Mouse (Mus musculus) heart, embryonic 14.5 days (tissue): Measurements from ENCODE around the gene Ttc30a1. TPM values are rescaled to one million over a fixed set of nuclear protein-coding genes. Genes with fewer than 3 reads are reported as not detected.
"Not testable (repeated sequence)": the region's sequence is repeated elsewhere in the genome, so short reads cannot be mapped to it uniquely, and the experiment has no call there.

Experiments used
- ATAC-seq: fragments of 200-750 bp; cut with Nextera tagmentation; 2 replicates; pipeline ENCODE4 v1.8.0; 2017; ENCODE audit warnings: low read depth, moderate TSS enrichment; ENCODE audit not compliant: insufficient number of reproducible peaks, insufficient read depth, low FRiP score
- H3K27ac ChIP-seq, 2 experiments: fragments of 200-500 bp in 1 of 2; fragments of 300-500 bp in 1 of 2; sonication (generic) in 1 of 2; replicated peaks in 1 of 2; 2 replicates each; pipeline ENCODE4 v1.5.1; 2012 to 2014; ENCODE audit warnings: low read depth in 2 of 2, low read length in 2 of 2, control low read depth in 1 of 2, mild to moderate bottlenecking in 1 of 2, mixed read lengths in 1 of 2; ENCODE audit not compliant: control insufficient read depth in 1 of 2, insufficient read depth in 1 of 2
- H3K27me3 ChIP-seq: fragments of 300-500 bp; sonication (generic); 2 replicates; pipeline ENCODE4 v1.6.1; 2014; ENCODE audit warnings: mild to moderate bottlenecking, low read length, control low read depth; ENCODE audit not compliant: control insufficient read depth, insufficient read depth
- H3K36me3 ChIP-seq: fragments of 300-500 bp; sonication (generic); 2 replicates; pipeline ENCODE4 v1.6.1; 2014; ENCODE audit warnings: mild to moderate bottlenecking, control low read depth, low read length, mixed read lengths; ENCODE audit not compliant: control insufficient read depth, insufficient read depth
- H3K4me1 ChIP-seq, 2 experiments: fragments of 200-500 bp in 1 of 2; fragments of 300-500 bp in 1 of 2; sonication (generic) in 1 of 2; 2 replicates each; pipeline ENCODE4 v1.6.1; 2012 to 2014; ENCODE audit warnings: low read length in 2 of 2, control low read depth in 1 of 2, mixed read lengths in 1 of 2; ENCODE audit not compliant: control insufficient read depth in 2 of 2, insufficient read depth in 2 of 2
- H3K4me2 ChIP-seq: fragments of 300-500 bp; sonication (generic); 2 replicates; pipeline ENCODE4 v1.6.1; 2014; ENCODE audit warnings: mild to moderate bottlenecking, low read length
- H3K4me3 ChIP-seq, 2 experiments: fragments of 200-500 bp in 1 of 2; fragments of 300-500 bp in 1 of 2; sonication (generic) in 1 of 2; 2 replicates each; pipeline ENCODE4 v1.5.1; 2012 to 2014; ENCODE audit warnings: low read length in 2 of 2, mild to moderate bottlenecking in 2 of 2, control low read depth in 1 of 2, low read depth in 1 of 2, moderate library complexity in 1 of 2; ENCODE audit not compliant: control insufficient read depth in 1 of 2, insufficient read depth in 1 of 2
- H3K9ac ChIP-seq: fragments of 300-500 bp; sonication (generic); 2 replicates; pipeline ENCODE4 v1.6.1; 2014; ENCODE audit warnings: mild to moderate bottlenecking, low read length
- H3K9me3 ChIP-seq: fragments of 300-500 bp; sonication (generic); 2 replicates; pipeline ENCODE4 v1.6.1; 2016; ENCODE audit warnings: low read length, control low read depth; ENCODE audit not compliant: control insufficient read depth
- WGBS: fragments of 180-500 bp; shearing (Covaris S2); extraction: QIAGEN DNeasy Blood & Tissue Kit; methylation state at CpG from one replicate; pipeline ENCODE4 v1.1.7; 2014; 5-methylcytosine and 5-hydroxymethylcytosine counted together
- polyA plus RNA-seq: library from polyadenylated mRNA; unstranded; fragments of >200 nt; fragmentation: Nextera tagmentation; extraction: Ambion mirVana; gene quantifications from 2 replicates; pipeline ENCODE4 v1.2.1, GENCODE M21; 2014

The Ttc30a1 gene
- polyA plus RNA-seq, 1 experiment from 2014 or later, result 6.5 TPM

GRCm38 (mm10) chr2:75982626-75983025 is 859 bp upstream of the Ttc30a1 start:
- Histone ChIP-seq H3K4me3 (no peak overlapping the region), H3K27ac (no peak overlapping the region), H3K4me1 (no peaks in the 10 kb centered on the region; a peak in 1 of 4 replicates), H3K27me3 (no peaks in the 10 kb centered on the region), H3K9me3 (no peaks in the 10 kb centered on the region), H3K4me2 (no peak overlapping the region), H3K9ac (no peak overlapping the region), H3K36me3 (no peaks in the 10 kb centered on the region)
- 88% methylated on average over 4 of the region's 4 CpGs for WGBS
- no peak for ATAC-seq

DNA sequence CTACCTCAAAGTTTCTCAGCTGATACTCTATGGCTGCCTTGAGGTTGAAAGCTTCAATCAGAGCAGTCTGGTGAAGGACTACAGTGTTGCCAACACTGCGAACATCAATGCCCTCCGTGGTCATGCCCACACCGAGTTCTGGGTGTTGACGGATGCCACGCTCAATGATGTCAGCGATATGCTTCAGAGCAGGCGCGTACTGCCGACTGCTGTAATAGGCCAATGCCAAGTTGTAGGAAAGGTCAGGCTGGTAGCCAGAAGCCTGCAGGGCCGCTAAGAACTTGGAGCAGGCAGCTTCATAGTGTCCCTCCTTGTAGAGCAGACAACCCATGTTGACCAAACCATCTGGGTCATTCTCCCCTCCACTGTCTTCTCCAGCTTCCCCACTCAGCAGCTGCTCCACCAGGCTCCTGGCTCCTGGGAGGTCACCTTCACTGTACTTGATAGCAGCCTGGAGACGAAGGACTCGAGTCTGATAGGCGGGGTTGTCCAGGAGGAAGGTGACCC is 781 bp downstream of the Ttc30a1 start:
- not testable (repeated sequence) for H3K36me3 ChIP-seq, H3K27ac ChIP-seq, H3K9me3 ChIP-seq, H3K27me3 ChIP-seq, ATAC-seq, H3K4me1 ChIP-seq
- 92% methylated on average over 13 of the region's 13 CpGs for WGBS
- peak overlapping the region; percentile 55 for H3K4me3 ChIP-seq
- H3K4me2 ChIP-seq, result peak overlapping the region; percentile 73
- H3K9ac ChIP-seq, result 0 out of 2 replicates have a peak overlapping the region, but pooled peaks have one; percentile 67

GRCm38 (mm10) chr2:75977752-75978368 is 3.9 kb downstream of the Ttc30a1 start, which contains the start of gene Ttc30a2:
TSS of gene Ttc30a2 (minus strand) at chr2:75978170.
- 16% methylated on average over 19 of the region's 24 CpGs for WGBS
- Histone ChIP-seq H3K4me3 (peak within 1 kb of the TSS; percentile 13 to 14; a peak in 2 of 4 replicates), H3K4me2 (peak within 1 kb of the TSS; percentile 48)

DNA sequence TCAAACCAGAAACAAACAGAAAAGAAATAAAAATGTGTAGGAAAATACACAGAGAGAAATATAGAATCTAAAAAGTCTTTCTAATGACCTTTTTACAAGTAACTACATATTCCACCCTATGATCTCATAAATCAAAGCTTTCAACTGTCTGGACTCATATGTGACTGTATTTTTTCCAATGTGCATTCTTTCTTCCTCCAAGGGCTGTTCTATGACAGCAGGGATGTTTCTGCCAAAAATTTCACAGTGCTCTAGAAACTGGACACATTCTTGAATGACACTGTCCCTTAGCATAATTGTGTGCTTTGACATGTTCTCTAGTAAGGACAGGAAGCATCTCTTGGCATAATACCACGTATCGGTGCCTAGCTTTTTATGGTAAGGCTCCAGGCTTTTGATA is 5.7 kb downstream of the Ttc30a1 start:
- not testable (repeated sequence) for H3K9ac ChIP-seq, H3K4me2 ChIP-seq, H3K4me3 ChIP-seq, H3K27ac ChIP-seq, H3K9me3 ChIP-seq, H3K4me1 ChIP-seq, H3K36me3 ChIP-seq, H3K27me3 ChIP-seq, ATAC-seq
- 63% methylated on average over 2 of the region's 2 CpGs for WGBS

More at GRCm38 (mm10) chr2:75977752-75978368, 3.9 kb downstream of the Ttc30a1 start, which contains the start of gene Ttc30a2:
- H3K4me1 ChIP-seq, ATAC-seq, H3K27ac ChIP-seq, H3K27me3 ChIP-seq, H3K9me3 ChIP-seq, H3K9ac ChIP-seq, H3K36me3 ChIP-seq: not testable (repeated sequence)

DNA sequence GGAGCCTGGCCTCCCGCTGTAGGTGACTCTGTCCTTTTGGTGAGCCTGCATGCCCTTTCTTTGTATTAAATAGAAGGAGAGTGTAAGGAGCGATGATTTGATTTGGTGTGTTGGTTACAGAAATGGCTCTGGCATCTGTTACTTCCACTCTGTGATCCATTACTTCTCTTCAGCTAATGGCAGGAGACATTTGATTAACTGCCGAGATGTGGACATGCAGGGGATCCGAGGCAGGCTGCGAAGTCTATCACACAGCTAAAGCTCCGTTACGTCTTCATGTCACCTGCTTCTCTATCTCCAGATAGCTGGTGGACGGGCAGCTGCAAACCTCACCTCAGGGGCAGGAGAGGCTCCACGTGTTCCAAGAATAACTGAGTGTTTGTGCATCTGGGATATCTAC is 7.6 kb downstream of the Ttc30a1 start:
- Histone ChIP-seq H3K27ac (no peak overlapping the region), H3K4me1 (peaks cover 2 to 4% of the 10 kb centered on the region in 2 experiments; a peak in 1 of 4 replicates), H3K9ac (no peak overlapping the region), H3K36me3 (no peaks in the 10 kb centered on the region), H3K4me3 (no peak overlapping the region), H3K27me3 (no peaks in the 10 kb centered on the region), H3K4me2 (no peak overlapping the region), H3K9me3 (no peaks in the 10 kb centered on the region)
- ATAC-seq, result no peak
- 36% methylated on average over 9 of the region's 9 CpGs for WGBS

GRCm38 (mm10) chr2:75964972-75965371 is 16.8 kb downstream of the Ttc30a1 start:
- 22% methylated on average over 5 of the region's 5 CpGs for WGBS
- Histone ChIP-seq H3K27me3 (no peaks in the 10 kb centered on the region), H3K27ac (peak overlapping the region; percentile 36 to 52; a peak in 2 of 4 replicates), H3K4me2 (peak overlapping the region; percentile 64), H3K9me3 (no peaks in the 10 kb centered on the region), H3K4me3 (peak overlapping the region; percentile 12 to 17), H3K4me1 (peaks cover 17 to 23% of the 10 kb centered on the region in 2 experiments), H3K9ac (peak overlapping the region; percentile 57), H3K36me3 (no peaks in the 10 kb centered on the region)
- ATAC-seq, result peak; percentile 58; the same call in 1 of the 2 replicates

GRCm38 (mm10) chr2:75964512-75964911 is 17.3 kb downstream of the Ttc30a1 start:
- Histone ChIP-seq H3K4me3 (peak overlapping the region; percentile 12 to 17), H3K27me3 (no peaks in the 10 kb centered on the region), H3K4me2 (peak overlapping the region; percentile 64), H3K9me3 (no peaks in the 10 kb centered on the region), H3K27ac (peak overlapping the region; percentile 39 to 52; a peak in 2 of 4 replicates), H3K9ac (peak overlapping the region; percentile 57), H3K4me1 (peaks cover 22 to 27% of the 10 kb centered on the region in 2 experiments), H3K36me3 (no peaks in the 10 kb centered on the region)
- peak; percentile 45; the same call in 1 of the 2 replicates for ATAC-seq
- 6% methylated on average over 14 of the region's 14 CpGs for WGBS
